Mouse (Mus musculus): ENCODE data around the gene Kif5a. TPM values are rescaled to one million over a fixed set of nuclear protein-coding genes. Genes with fewer than 3 reads are reported as not detected.
"Not testable (repeated sequence)": the region's sequence is repeated elsewhere in the genome, so short reads cannot be mapped to it uniquely, and the experiment has no call there.

Gene Kif5a
- total RNA-seq, 2 experiments from 2014 or later = 715 to 773 TPM

GRCm38 (mm10) chr10:127198492-127198891, 64.7 kb downstream of the Kif5a start:
- Histone ChIP-seq H3K27ac (peak overlapping the region; percentile 92), H3K4me3 (no peak overlapping the region)
- no peak for TF ChIP-seq CTCF (conservative IDR thresholded peaks at IDR 0.05)
- DNase-seq (ENCODE audit: low spot score in 2 of 2) = no peak

GRCm38 (mm10) chr10:127197505-127198110, 65.5 kb downstream of the Kif5a start:
- peak in 1 of 2 experiments; percentile 73 for DNase-seq (ENCODE audit: low spot score in 2 of 2)
- no peak for TF ChIP-seq CTCF (conservative IDR thresholded peaks at IDR 0.05)
- H3K4me3 ChIP-seq = no peak overlapping the region
- peak overlapping the region; percentile 92 for H3K27ac ChIP-seq

GRCm38 (mm10) chr10:127197104-127197503, 66.0 kb downstream of the Kif5a start:
- no peak overlapping the region for H3K4me3 ChIP-seq
- no peak for TF ChIP-seq CTCF (conservative IDR thresholded peaks at IDR 0.05)
- peak overlapping the region; percentile 92 for H3K27ac ChIP-seq
- DNase-seq (ENCODE audit: low spot score in 2 of 2) = no peak

DNA sequence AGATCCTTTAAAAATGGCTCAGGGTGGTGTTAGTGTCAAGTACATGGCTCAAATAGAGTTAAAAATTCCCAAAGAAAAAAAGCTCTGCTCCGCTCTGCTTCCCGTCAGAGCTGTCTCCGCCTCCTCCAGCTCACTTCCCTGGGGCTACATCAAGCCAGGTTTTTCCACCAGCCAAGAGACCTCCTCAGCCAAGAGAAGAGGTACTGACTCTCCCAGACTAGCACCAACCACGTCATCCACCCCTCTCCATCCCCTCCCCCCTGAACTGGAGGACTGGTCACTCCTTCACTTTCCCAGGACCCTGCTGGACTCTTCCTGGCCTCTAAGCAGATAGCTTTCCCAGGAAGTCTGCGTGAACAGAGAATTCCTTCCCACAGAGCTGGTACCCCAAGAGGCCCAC, 66.8 kb downstream of the Kif5a start:
- no peak for TF ChIP-seq CTCF (conservative IDR thresholded peaks at IDR 0.05)
- peak in 1 of 2 experiments; percentile 77 for DNase-seq (ENCODE audit: low spot score in 2 of 2)
- Histone ChIP-seq H3K27ac (peak overlapping the region; percentile 92), H3K4me3 (peak overlapping the region; percentile 74)

DNA sequence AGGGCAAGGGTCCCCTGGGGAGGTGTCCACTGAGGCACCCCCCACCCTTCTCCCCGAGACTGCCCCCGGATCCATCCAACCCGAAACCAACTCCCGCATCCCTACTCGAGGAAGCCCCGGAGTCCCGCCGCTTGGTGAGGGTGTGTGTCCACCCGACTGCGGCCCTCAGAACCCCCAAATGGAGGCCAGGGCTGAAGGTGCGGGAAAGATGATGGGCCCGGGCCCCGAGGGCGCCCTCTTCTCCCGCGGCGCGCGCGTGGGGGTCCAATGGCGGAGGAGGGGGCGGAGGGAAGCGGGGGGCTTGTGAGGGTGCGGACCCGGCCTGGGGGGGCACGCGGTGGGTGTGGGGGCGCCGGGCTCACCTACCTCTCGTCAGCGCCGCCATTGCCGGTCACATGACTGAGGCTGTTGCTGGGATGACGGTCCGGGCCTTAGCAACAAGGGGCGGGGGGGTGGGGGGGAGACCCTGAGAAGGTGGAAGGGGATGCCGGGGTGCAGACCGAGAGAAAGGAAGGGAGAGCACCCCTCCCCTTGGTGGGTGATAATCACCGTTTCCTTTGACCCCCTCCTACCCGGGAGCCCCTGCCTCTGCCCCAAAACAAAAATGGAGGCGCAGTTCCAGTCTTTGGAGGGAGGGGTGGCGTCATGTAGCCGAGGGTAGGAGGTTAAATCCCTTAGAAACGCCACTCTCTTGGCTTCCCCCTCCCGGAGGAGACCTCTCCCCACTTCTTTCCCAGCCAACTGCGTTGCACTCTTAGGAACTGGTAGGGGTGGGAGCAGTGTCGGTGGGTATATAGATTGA, 67.6 kb downstream of the Kif5a start, which contains the start of gene Dtx3:
Gene Dtx3 (minus strand): TSS at position 401 of the 802 bp plus-strand sequence.
- no peak for DNase-seq (ENCODE audit: low spot score in 2 of 2)
- no peak for TF ChIP-seq CTCF (conservative IDR thresholded peaks at IDR 0.05)
- Histone ChIP-seq H3K27ac (peak within 1 kb of the TSS; percentile 92), H3K4me3 (peak within 1 kb of the TSS; percentile 74)

DNA sequence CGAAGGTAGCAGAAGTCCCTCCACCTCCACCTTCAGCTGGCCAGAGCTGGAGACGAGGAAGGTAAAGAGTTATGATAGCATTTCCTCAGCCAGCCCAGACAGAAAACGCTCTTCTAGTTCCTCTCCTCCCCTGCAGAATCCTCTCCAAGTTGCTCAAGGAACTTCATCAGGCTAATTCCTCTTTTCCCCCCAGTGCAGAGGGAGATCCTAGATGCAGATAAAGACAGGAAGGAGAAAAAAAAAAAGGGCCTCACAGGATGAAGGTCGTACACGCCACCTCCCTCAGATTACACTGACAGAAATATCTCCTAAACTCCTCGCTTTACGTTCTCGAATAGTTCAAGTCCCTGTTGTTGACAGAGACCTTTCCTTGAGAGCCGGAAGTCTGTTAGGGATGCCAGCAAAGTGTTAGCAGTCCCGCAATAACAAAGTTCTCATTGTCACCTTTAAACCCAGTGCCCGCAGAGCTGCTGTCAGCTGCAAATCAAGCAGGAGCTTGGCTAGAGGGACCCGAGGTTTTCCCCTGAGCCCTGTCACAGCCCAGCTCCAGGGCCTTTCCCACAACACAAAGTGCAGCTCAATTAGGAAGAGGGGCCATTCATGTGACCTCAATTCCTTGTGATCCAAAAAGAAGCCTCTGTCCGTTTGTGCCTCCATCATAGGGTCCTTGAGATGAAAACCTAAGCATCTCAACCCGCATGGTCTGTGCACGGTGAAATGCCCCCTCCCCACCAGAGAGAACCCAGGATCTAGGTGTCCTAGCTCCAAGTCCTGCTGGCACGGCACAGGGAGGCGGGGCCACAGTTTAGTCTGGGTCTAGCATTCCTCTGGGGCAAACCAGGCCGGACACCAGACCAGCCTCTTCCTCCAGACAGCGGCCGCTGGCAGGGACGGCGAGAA, 68.5 kb downstream of the Kif5a start:
- H3K27ac ChIP-seq = peak overlapping the region; percentile 92
- no peak for TF ChIP-seq CTCF (conservative IDR thresholded peaks at IDR 0.05)
- DNase-seq (ENCODE audit: low spot score in 2 of 2) = no peak

GRCm38 (mm10) chr10:127193011-127193410, 70.1 kb downstream of the Kif5a start:
- no peak for DNase-seq (ENCODE audit: low spot score in 2 of 2)
- no peak for TF ChIP-seq CTCF (conservative IDR thresholded peaks at IDR 0.05)
- H3K27ac ChIP-seq = peak overlapping the region; percentile 12; the same call in 1 of the 2 replicates
- no peak overlapping the region for H3K4me3 ChIP-seq

More for the DNA sequence above, 68.5 kb downstream of the Kif5a start:
- peak overlapping the region; percentile 74 for H3K4me3 ChIP-seq

DNA sequence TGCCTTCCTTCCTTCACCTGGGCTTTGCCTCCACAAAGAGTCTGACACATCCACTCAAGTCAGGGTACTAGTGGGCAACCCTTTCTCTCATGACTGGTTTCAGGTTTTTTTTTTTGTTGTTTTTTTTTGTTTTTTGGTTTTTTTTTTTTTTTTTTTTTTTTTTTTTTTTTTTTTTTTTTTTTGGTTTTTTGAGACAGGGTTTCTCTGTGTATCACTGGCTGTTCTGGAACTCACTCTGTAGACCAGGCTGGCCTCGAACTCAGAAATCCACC, 71.2 kb downstream of the Kif5a start:
- H3K4me3 ChIP-seq; H3K27ac ChIP-seq; DNase-seq (ENCODE audit: low spot score in 2 of 2): not testable (repeated sequence)

GRCm38 (mm10) chr10:127191191-127192056, 71.7 kb downstream of the Kif5a start:
- Histone ChIP-seq H3K27ac (peak overlapping the region; percentile 94; the same call in 1 of the 2 replicates), H3K4me3 (no peak overlapping the region)
- TF ChIP-seq CTCF (conservative IDR thresholded peaks at IDR 0.05) = no peak
- no peak for DNase-seq (ENCODE audit: low spot score in 2 of 2)

DNA sequence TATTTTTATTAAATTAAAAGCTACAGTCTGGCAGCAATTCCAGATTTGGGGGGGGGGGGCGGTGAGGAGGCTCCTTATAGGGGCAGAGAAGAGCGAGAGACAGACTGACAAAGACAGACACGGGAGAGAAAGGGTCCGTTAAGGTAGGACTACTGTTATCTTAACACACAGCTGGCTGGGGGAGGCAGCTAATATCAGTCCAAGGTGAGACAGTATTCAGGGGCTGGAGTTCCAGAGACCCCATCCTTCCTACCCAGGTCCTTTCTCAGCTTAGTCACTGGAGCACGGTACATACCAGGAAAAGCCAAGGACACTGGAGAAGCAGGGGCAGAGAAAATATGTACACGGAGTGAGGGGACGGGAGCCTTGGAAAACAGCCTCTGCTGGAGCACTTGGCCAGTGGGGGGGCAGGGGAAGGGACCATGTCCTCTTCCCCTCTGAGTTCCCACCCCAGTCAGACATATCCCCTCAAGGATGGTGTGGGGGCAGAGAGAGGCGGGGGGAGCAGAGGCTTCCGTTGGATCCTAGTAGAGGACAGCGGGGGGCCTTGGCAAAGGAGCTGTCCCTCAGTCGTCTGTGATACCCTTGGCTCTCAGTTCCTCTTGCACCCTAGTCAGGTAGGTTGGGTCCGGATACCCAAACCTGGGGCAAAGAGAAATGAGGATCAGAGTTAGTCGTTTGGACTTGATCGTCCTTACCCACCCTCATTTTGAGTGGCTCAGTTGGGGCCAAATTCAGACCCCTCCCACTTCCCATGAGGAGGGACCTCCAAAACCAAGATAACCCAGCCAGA, 72.6 kb downstream of the Kif5a start:
- Histone ChIP-seq H3K27ac (peak overlapping the region; percentile 94), H3K4me3 (no peak overlapping the region)
- no peak for DNase-seq (ENCODE audit: low spot score in 2 of 2)
- no peak for TF ChIP-seq CTCF (conservative IDR thresholded peaks at IDR 0.05)

- no peak for DNase-seq (ENCODE audit: low spot score in 2 of 2)
- TF ChIP-seq CTCF (conservative IDR thresholded peaks at IDR 0.05) = no peak
- Histone ChIP-seq H3K4me3 (peak within 1 kb of the TSS; percentile 67), H3K27ac (peak within 1 kb of the TSS; percentile 94)
Measured at GRCm38 (mm10) chr10:127189651-127190381, 73.3 kb downstream of the Kif5a start, which contains the start of gene Arhgef25. Arhgef25 (minus strand) TSS chr10:127190083.
